Mouse (Mus musculus) MEL (cell line): ENCODE results near the gene Tenm3. TPM values are rescaled to one million over a fixed set of nuclear protein-coding genes. Genes with fewer than 3 reads are reported as not detected.

Experiments
- DNase-seq: peaks from one replicate; pipeline ENCODE4 v3.0.0; 2011; ENCODE audit warnings: low read depth, low spot score
- H3K27ac ChIP-seq: 2 replicates; pipeline ENCODE4 v1.5.1; 2012; ENCODE audit warnings: low read depth, mild to moderate bottlenecking, control low read depth, low read length, moderate library complexity; ENCODE audit not compliant: control insufficient read depth
- H3K27me3 ChIP-seq, 2 experiments: fragments of 150-350 bp in 1 of 2; sonication (generic) in 1 of 2; 2 replicates each; pipeline ENCODE4 v1.6.1; 2012; ENCODE audit warnings: low read length in 2 of 2, mild to moderate bottlenecking in 2 of 2, improper control_type of control experiment in 1 of 2, moderate library complexity in 1 of 2; ENCODE audit not compliant: insufficient read depth in 2 of 2, control insufficient read depth in 1 of 2
- H3K36me3 ChIP-seq, 2 experiments: 2 replicates each; pipeline ENCODE4 v1.6.1; 2012 to 2014; ENCODE audit warnings: low read length in 2 of 2, improper control_type of control experiment in 1 of 2, inconsistent platforms in 1 of 2, mild to moderate bottlenecking in 1 of 2; ENCODE audit not compliant: insufficient read depth in 2 of 2, control insufficient read depth in 1 of 2
- H3K4me1 ChIP-seq, 2 experiments: fragments of 150-350 bp in 1 of 2; sonication (generic) in 1 of 2; 2 replicates each; pipeline ENCODE4 v1.6.1; 2012; ENCODE audit warnings: low read length in 2 of 2, improper control_type of control experiment in 1 of 2, mild to moderate bottlenecking in 1 of 2; ENCODE audit not compliant: insufficient read depth in 2 of 2, control insufficient read depth in 1 of 2
- H3K4me3 ChIP-seq, 2 experiments: fragments of 150-350 bp in 1 of 2; sonication (generic) in 1 of 2; 2 replicates each; pipeline ENCODE4 v1.5.1; 2012; ENCODE audit warnings: low read depth in 2 of 2, low read length in 2 of 2, mild to moderate bottlenecking in 2 of 2, moderate library complexity in 2 of 2, control low read depth in 1 of 2, improper control_type of control experiment in 1 of 2; ENCODE audit not compliant: control insufficient read depth in 1 of 2, insufficient read depth in 1 of 2
- H3K79me2 ChIP-seq: 2 replicates; pipeline ENCODE4 v1.6.1; 2012; ENCODE audit warnings: mild to moderate bottlenecking, low read length, moderate library complexity; ENCODE audit not compliant: control insufficient read depth, poor library complexity, insufficient read depth
- H3K9ac ChIP-seq: 2 replicates; pipeline ENCODE4 v1.6.1; 2012; ENCODE audit warnings: low read depth, mild to moderate bottlenecking, control low read depth, low read length, moderate library complexity; ENCODE audit not compliant: control insufficient read depth, poor library complexity, severe bottlenecking
- H3K9me3 ChIP-seq: fragments of 150-350 bp; sonication (generic); replicated peaks from 2 replicates; pipeline ENCODE4 v1.6.1; 2012; ENCODE audit warnings: mild to moderate bottlenecking, low read length, improper control_type of control experiment, moderate library complexity; ENCODE audit not compliant: insufficient read depth
- CTCF ChIP-seq, 3 experiments: IDR thresholded peaks in 2 of 3; conservative IDR thresholded peaks in 1 of 3; 2 replicates each; pipeline ENCODE4 v1.5.1; 2011 to 2012; ENCODE audit warnings: low read length in 3 of 3, low read depth in 2 of 3, mild to moderate bottlenecking in 2 of 3, improper control_type of control experiment in 1 of 3, inconsistent platforms in 1 of 3, mixed read lengths in 1 of 3, moderate library complexity in 1 of 3; ENCODE audit not compliant: control insufficient read depth in 1 of 3, insufficient read depth in 1 of 3, poor library complexity in 1 of 3, severe bottlenecking in 1 of 3
- E2F4 ChIP-seq: IDR thresholded peaks from 2 replicates; pipeline ENCODE4 v1.6.1; 2011; ENCODE audit warnings: low read depth, low read length, improper control_type of control experiment, borderline replicate concordance
- ELF1 ChIP-seq: IDR thresholded peaks from 2 replicates; pipeline ENCODE4 v1.6.1; 2014; ENCODE audit warnings: low read depth, mild to moderate bottlenecking, inconsistent platforms, low read length, improper control_type of control experiment, moderate library complexity
- EP300 ChIP-seq, 2 experiments: IDR thresholded peaks; 2 replicates each; pipeline ENCODE4 v1.6.1; 2011; ENCODE audit warnings: improper control_type of control experiment in 2 of 2, low read length in 2 of 2, low read depth in 1 of 2, mild to moderate bottlenecking in 1 of 2
- ETS1 ChIP-seq: IDR thresholded peaks from 2 replicates; pipeline ENCODE4 v1.6.1; 2012; ENCODE audit warnings: low read depth, mild to moderate bottlenecking, inconsistent platforms, low read length, improper control_type of control experiment, moderate library complexity
- GATA1 ChIP-seq: IDR thresholded peaks from 2 replicates; pipeline ENCODE4 v1.6.1; 2011; ENCODE audit warnings: low read depth, low read length, improper control_type of control experiment
- HCFC1 ChIP-seq: IDR thresholded peaks from 2 replicates; pipeline ENCODE4 v1.6.1; 2012; ENCODE audit warnings: low read depth, mild to moderate bottlenecking, inconsistent platforms, low read length, improper control_type of control experiment, moderate library complexity
- KAT2A ChIP-seq: conservative IDR thresholded peaks from 2 replicates; pipeline ENCODE4 v1.6.1; 2012; ENCODE audit warnings: low read depth, low read length, improper control_type of control experiment, inconsistent platforms
- MAX ChIP-seq: IDR thresholded peaks from 2 replicates; pipeline ENCODE4 v1.6.1; 2011; ENCODE audit warnings: low read length, improper control_type of control experiment
- MAZ ChIP-seq: IDR thresholded peaks from 2 replicates; pipeline ENCODE4 v1.6.1; 2012; ENCODE audit warnings: low read depth, mild to moderate bottlenecking, inconsistent platforms, low read length, improper control_type of control experiment
- MXI1 ChIP-seq: IDR thresholded peaks from 2 replicates; pipeline ENCODE4 v1.6.1; 2011; ENCODE audit warnings: mild to moderate bottlenecking, low read depth, low read length, improper control_type of control experiment
- MYB ChIP-seq: IDR thresholded peaks from 2 replicates; pipeline ENCODE4 v1.6.1; 2011; ENCODE audit warnings: mild to moderate bottlenecking, low read depth, low read length, improper control_type of control experiment
- NRF1 ChIP-seq: IDR thresholded peaks from 2 replicates; pipeline ENCODE4 v1.6.1; 2014; ENCODE audit warnings: low read depth, mild to moderate bottlenecking, inconsistent platforms, low read length, improper control_type of control experiment, moderate library complexity; ENCODE audit not compliant: poor library complexity, insufficient read depth, severe bottlenecking
- POLR2A ChIP-seq, 2 experiments: IDR thresholded peaks; 2 replicates each; pipeline ENCODE4 v1.6.1; 2011 to 2012; ENCODE audit warnings: low read length in 2 of 2, mild to moderate bottlenecking in 2 of 2, control low read depth in 1 of 2, improper control_type of control experiment in 1 of 2, low read depth in 1 of 2, moderate library complexity in 1 of 2; ENCODE audit not compliant: control insufficient read depth in 1 of 2, insufficient read depth in 1 of 2, poor library complexity in 1 of 2
- POLR2AphosphoS2 ChIP-seq: IDR thresholded peaks from 2 replicates; pipeline ENCODE4 v1.6.1; 2011; ENCODE audit warnings: low read length, improper control_type of control experiment
- POLR2AphosphoS5 ChIP-seq: IDR thresholded peaks from 2 replicates; pipeline ENCODE4 v1.6.1; 2012; ENCODE audit warnings: low read depth, borderline replicate concordance, mild to moderate bottlenecking, inconsistent platforms, low read length, moderate library complexity, mixed read lengths
- RAD21 ChIP-seq: IDR thresholded peaks from 2 replicates; pipeline ENCODE4 v1.6.1; 2011; ENCODE audit warnings: mild to moderate bottlenecking, low read depth, low read length, improper control_type of control experiment
- RCOR1 ChIP-seq: IDR thresholded peaks from 2 replicates; pipeline ENCODE4 v1.6.1; 2012; ENCODE audit warnings: low read depth, mild to moderate bottlenecking, inconsistent platforms, low read length, improper control_type of control experiment
- SIN3A ChIP-seq: IDR thresholded peaks from 2 replicates; pipeline ENCODE4 v1.6.1; 2012; ENCODE audit warnings: low read length, improper control_type of control experiment, inconsistent platforms
- TBP ChIP-seq: IDR thresholded peaks from 2 replicates; pipeline ENCODE4 v1.8.0; 2011; ENCODE audit warnings: low read depth, low read length, improper control_type of control experiment
- TCF12 ChIP-seq: IDR thresholded peaks from 2 replicates; pipeline ENCODE4 v1.6.1; 2014; ENCODE audit warnings: low read depth, mild to moderate bottlenecking, inconsistent platforms, low read length, improper control_type of control experiment, moderate library complexity
- UBTF ChIP-seq: IDR thresholded peaks from 2 replicates; pipeline ENCODE4 v1.6.1; 2012; ENCODE audit warnings: low read depth, mild to moderate bottlenecking, inconsistent platforms, low read length, improper control_type of control experiment, moderate library complexity, borderline replicate concordance; ENCODE audit not compliant: insufficient read depth
- USF2 ChIP-seq, 2 experiments: IDR thresholded peaks; 2 replicates each; pipeline ENCODE4 v1.6.1; 2011 to 2012; ENCODE audit warnings: improper control_type of control experiment in 2 of 2, low read length in 2 of 2, borderline replicate concordance in 1 of 2, inconsistent platforms in 1 of 2, low read depth in 1 of 2, mild to moderate bottlenecking in 1 of 2; ENCODE audit not compliant: insufficient read depth in 1 of 2
- ZNF384 ChIP-seq: IDR thresholded peaks from 2 replicates; pipeline ENCODE4 v1.6.1; 2012; ENCODE audit warnings: low read depth, mild to moderate bottlenecking, inconsistent platforms, low read length, improper control_type of control experiment
- polyA plus RNA-seq, 2 experiments: library from polyadenylated mRNA; stranded (reverse) in 1 of 2; unstranded in 1 of 2; fragments of >175 nt in 1 of 2; fragments of >200 nt in 1 of 2; gene quantifications; 2 replicates each; pipeline versions ENCODE4 v1.2.1 to v1.2.4; 2012; ENCODE audit warnings: low replicate concordance in 2 of 2, low read depth in 1 of 2; ENCODE audit not compliant: insufficient read length in 2 of 2, insufficient read depth in 1 of 2, missing spikeins in 1 of 2
- total RNA-seq: library from RNA; depleted of rRNA; stranded (reverse); fragments of 300-350 nt; gene quantifications from 2 replicates; pipeline ENCODE4 v1.2.3, GENCODE M21; 2012

Gene Tenm3
- total and polyA plus RNA-seq, 3 experiments = not detected

GRCm38 (mm10) chr8:48540894-48541293 is 302.9 kb downstream of the Tenm3 start:
- no peaks in the 10 kb centered on the region for H3K4me1 ChIP-seq
- DNase-seq = no peak
- H3K4me3 ChIP-seq = no peak overlapping the region
- H3K27me3 ChIP-seq = no peaks in the 10 kb centered on the region
- H3K36me3 ChIP-seq = no peaks in the 10 kb centered on the region
- TF ChIP-seq CTCF (IDR thresholded peaks at IDR 0.05 in 2 of 3, conservative IDR thresholded peaks at IDR 0.05 in 1 of 3; ENCODE audit: control insufficient read depth in 1 of 3, insufficient read depth in 1 of 3, low read depth in 2 of 3, low read length in 3 of 3, poor library complexity in 1 of 3, severe bottlenecking in 1 of 3) (no peak), POLR2A (IDR thresholded peaks at IDR 0.05; ENCODE audit: control insufficient read depth in 1 of 2, insufficient read depth in 1 of 2, low read depth in 1 of 2, low read length in 2 of 2, poor library complexity in 1 of 2) (no peak), ETS1 (no peak), E2F4 (no peak), RCOR1 (no peak), UBTF (no peak), MXI1 (no peak), POLR2AphosphoS5 (no peak), KAT2A (no peak), TBP (no peak), MYB (no peak), MAZ (no peak), USF2 (IDR thresholded peaks at IDR 0.05; ENCODE audit: borderline replicate concordance in 1 of 2, insufficient read depth in 1 of 2, low read depth in 1 of 2, low read length in 2 of 2) (no peak), EP300 (IDR thresholded peaks at IDR 0.05; ENCODE audit: low read depth in 1 of 2, low read length in 2 of 2) (no peak), HCFC1 (no peak), NRF1 (no peak), SIN3A (no peak), ELF1 (no peak), POLR2AphosphoS2 (no peak), RAD21 (no peak)
- no peaks in the 10 kb centered on the region for H3K9me3 ChIP-seq
- H3K9ac ChIP-seq = no peak overlapping the region
- H3K27ac ChIP-seq = no peak overlapping the region
- H3K79me2 ChIP-seq = no peaks in the 10 kb centered on the region

GRCm38 (mm10) chr8:48535833-48536232 is 307.9 kb downstream of the Tenm3 start:
- Histone ChIP-seq H3K27ac (no peak overlapping the region), H3K27me3 (no peaks in the 10 kb centered on the region), H3K9ac (no peak overlapping the region), H3K9me3 (no peaks in the 10 kb centered on the region), H3K36me3 (no peaks in the 10 kb centered on the region), H3K79me2 (no peaks in the 10 kb centered on the region), H3K4me3 (no peak overlapping the region), H3K4me1 (no peaks in the 10 kb centered on the region)
- no peak for TF ChIP-seq POLR2AphosphoS5
- TF ChIP-seq MYB = no peak
- no peak for TF ChIP-seq RAD21
- TF ChIP-seq GATA1 = no peak
- TF ChIP-seq TCF12 = no peak
- TF ChIP-seq E2F4 = no peak
- TF ChIP-seq ZNF384 = no peak
- no peak for TF ChIP-seq MAX
- DNase-seq = no peak
